Mouse (Mus musculus) MEL (cell line): ENCODE results near the gene Slc35b1.

Experiments
- CHD1 ChIP-seq: IDR thresholded peaks from 2 replicates; pipeline ENCODE4 v1.6.1; 2012; ENCODE audit warnings: low read depth, mild to moderate bottlenecking, inconsistent platforms, low read length, improper control_type of control experiment
- CHD2 ChIP-seq: IDR thresholded peaks from 2 replicates; pipeline ENCODE4 v1.6.1; 2011; ENCODE audit warnings: low read length, improper control_type of control experiment
- CTCF ChIP-seq, 3 experiments: IDR thresholded peaks in 2 of 3; conservative IDR thresholded peaks in 1 of 3; 2 replicates each; pipeline ENCODE4 v1.5.1; 2011 to 2012; ENCODE audit warnings: low read length in 3 of 3, low read depth in 2 of 3, mild to moderate bottlenecking in 2 of 3, improper control_type of control experiment in 1 of 3, inconsistent platforms in 1 of 3, mixed read lengths in 1 of 3, moderate library complexity in 1 of 3; ENCODE audit not compliant: control insufficient read depth in 1 of 3, insufficient read depth in 1 of 3, poor library complexity in 1 of 3, severe bottlenecking in 1 of 3
- E2F4 ChIP-seq: IDR thresholded peaks from 2 replicates; pipeline ENCODE4 v1.6.1; 2011; ENCODE audit warnings: low read depth, low read length, improper control_type of control experiment, borderline replicate concordance
- EP300 ChIP-seq, 2 experiments: IDR thresholded peaks; 2 replicates each; pipeline ENCODE4 v1.6.1; 2011; ENCODE audit warnings: improper control_type of control experiment in 2 of 2, low read length in 2 of 2, low read depth in 1 of 2, mild to moderate bottlenecking in 1 of 2
- GATA1 ChIP-seq: IDR thresholded peaks from 2 replicates; pipeline ENCODE4 v1.6.1; 2011; ENCODE audit warnings: low read depth, low read length, improper control_type of control experiment
- POLR2A ChIP-seq, 2 experiments: IDR thresholded peaks; 2 replicates each; pipeline ENCODE4 v1.6.1; 2011 to 2012; ENCODE audit warnings: low read length in 2 of 2, mild to moderate bottlenecking in 2 of 2, control low read depth in 1 of 2, improper control_type of control experiment in 1 of 2, low read depth in 1 of 2, moderate library complexity in 1 of 2; ENCODE audit not compliant: control insufficient read depth in 1 of 2, insufficient read depth in 1 of 2, poor library complexity in 1 of 2
- ZC3H11A ChIP-seq: IDR thresholded peaks from 2 replicates; pipeline ENCODE4 v1.6.1; 2012; ENCODE audit warnings: low read depth, mild to moderate bottlenecking, inconsistent platforms, low read length, improper control_type of control experiment
- ZMIZ1 ChIP-seq: IDR thresholded peaks from 2 replicates; pipeline ENCODE4 v1.6.1; 2012; ENCODE audit warnings: low read depth, mild to moderate bottlenecking, inconsistent platforms, low read length, improper control_type of control experiment, moderate library complexity

- TF ChIP-seq EP300 (IDR thresholded peaks at IDR 0.05; ENCODE audit: low read depth in 1 of 2, low read length in 2 of 2) (no peak), CTCF (IDR thresholded peaks at IDR 0.05 in 2 of 3, conservative IDR thresholded peaks at IDR 0.05 in 1 of 3; ENCODE audit: control insufficient read depth in 1 of 3, insufficient read depth in 1 of 3, low read depth in 2 of 3, low read length in 3 of 3, poor library complexity in 1 of 3, severe bottlenecking in 1 of 3) (no peak), POLR2A (IDR thresholded peaks at IDR 0.05; ENCODE audit: control insufficient read depth in 1 of 2, insufficient read depth in 1 of 2, low read depth in 1 of 2, low read length in 2 of 2, poor library complexity in 1 of 2) (no peak), GATA1 (no peak), ZC3H11A (no peak), CHD2 (no peak), ZMIZ1 (no peak), E2F4 (no peak), CHD1 (no peak)
These were observed 40.3 kb upstream of the Slc35b1 start for GRCm38 (mm10) chr11:95344181-95344580.
